Mouse (Mus musculus): ENCODE data around the gene Dnajc16.

DNA sequence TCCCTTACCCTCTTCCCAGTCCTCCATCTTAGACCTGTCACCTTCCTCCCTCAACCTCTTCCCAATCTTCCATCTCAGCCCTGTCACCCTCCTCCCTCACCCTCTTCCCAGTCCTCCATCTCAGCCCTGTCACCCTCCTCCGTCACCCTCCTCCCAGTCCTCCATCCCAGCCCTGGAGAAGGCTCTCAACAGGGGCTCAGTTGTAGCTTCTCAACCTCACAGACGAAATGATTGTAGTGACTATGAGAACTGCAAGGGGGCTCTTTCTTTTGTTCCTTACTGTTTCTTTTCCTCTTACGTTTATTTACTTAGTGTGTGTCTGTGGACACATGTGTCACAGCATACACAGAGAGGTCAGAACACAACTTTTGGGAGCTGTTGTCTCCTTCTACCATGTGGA, 39.9 kb downstream of the Dnajc16 start:
- TF ChIP-seq POLR2A (IDR thresholded peaks at IDR 0.05; ENCODE audit: borderline replicate concordance, low read depth, low read length) = no peak
- TF ChIP-seq CTCF (IDR thresholded peaks at IDR 0.05; ENCODE audit: low read depth, low read length) = no peak
